Mouse (Mus musculus): ENCODE measurements around the gene Peli2.
A peak's percentile ranks its signal among the peaks of the same experiment; 100 is the strongest.
"Not testable (repeated sequence)": the region's sequence is repeated elsewhere in the genome, so short reads cannot be mapped to it uniquely, and the experiment has no call there.

Peli2 gene

DNA sequence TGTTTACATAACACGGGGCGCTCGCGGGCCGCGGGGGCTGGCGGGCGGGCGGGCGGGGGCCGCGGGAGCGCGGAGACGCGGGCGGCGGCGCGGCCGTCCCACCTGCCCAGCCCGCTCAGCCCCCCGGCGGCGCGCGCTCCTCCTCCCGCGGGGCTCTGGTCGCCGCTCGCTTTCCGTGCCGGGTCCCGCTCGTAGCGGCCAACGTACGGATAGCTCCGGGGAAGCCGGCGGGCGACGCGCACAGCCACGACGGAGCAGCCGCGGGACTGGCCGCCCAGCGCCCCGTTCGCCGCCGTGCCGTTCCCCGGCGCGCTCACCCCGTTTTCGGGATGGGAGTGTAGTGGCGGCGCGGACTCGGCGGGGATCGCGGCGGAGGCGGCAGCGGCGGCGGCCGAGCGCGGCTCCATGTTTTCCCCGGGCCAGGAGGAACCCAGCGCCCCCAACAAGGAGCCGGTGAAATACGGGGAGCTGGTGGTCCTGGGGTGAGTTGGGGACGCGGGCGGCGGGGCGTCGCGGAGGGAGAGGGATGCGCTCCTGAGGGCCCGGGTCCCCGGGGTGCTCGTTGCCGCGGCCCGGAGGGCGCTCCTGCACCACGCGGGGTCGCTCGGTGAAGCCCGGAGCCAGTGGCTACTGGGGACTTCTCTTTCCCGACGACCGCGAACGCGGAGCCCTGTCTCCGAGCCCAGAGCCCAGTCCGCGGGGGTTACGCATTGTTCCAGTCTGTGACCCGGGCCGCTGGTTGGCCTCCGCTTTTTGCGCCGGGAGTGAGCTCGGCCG is at the start of gene Peli2:
TSS of gene Peli2 (plus strand) at position 72 of the 777 bp plus-strand sequence.
- DNase-seq (ENCODE audit: low spot score in 2 of 2), result peak; percentile 29 to 41

DNA sequence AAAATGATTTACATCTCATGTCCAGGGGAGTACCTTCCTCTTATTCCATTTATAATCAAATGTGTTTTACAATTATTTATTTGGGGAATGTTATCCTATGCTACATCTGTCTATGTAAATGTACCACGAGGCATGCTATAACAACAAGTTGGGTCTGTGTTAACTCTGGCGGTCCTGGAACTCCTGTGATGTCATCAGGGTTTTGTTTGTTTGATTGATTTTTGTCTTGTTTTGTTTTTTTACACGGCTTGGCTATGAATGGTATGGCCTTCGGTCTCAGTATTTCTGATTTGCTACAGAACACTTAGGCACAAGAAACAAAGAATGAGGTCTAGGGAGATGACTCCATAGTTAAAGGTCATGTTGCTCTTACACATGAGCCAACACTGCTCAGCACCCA is 48.5 kb upstream of the Peli2 start:
- DNase-seq (ENCODE audit: low spot score in 2 of 2), result no peak

GRCm38 (mm10) chr14:48073247-48074161 is 47.1 kb upstream of the Peli2 start:
- DNase-seq (ENCODE audit: low spot score in 2 of 2), result no peak

DNA sequence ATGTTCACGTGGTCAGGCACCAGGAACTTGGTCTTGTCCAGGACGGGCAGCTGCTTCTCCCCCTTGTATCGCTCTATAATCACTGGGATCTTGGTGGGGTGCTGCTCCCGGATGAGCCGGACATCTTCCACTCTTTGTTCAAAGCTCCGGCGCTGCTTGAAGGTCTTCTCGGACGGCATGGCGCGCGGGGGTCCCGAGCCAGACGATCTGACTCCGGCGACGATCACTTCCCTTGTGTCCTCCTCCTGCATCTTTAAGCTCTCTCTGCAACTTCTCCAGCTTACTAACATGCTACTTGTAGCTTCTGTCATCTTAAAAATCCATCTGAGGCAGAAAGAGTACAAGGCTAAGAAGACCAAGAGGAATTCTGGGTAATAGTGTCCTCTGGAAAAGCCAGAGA is 41.0 kb upstream of the Peli2 start:
- not testable (repeated sequence) for DNase-seq (ENCODE audit: low spot score in 2 of 2)

GRCm38 (mm10) chr14:48083836-48084812 is 36.5 kb upstream of the Peli2 start:
- DNase-seq (ENCODE audit: low spot score in 2 of 2), result no peak

DNA sequence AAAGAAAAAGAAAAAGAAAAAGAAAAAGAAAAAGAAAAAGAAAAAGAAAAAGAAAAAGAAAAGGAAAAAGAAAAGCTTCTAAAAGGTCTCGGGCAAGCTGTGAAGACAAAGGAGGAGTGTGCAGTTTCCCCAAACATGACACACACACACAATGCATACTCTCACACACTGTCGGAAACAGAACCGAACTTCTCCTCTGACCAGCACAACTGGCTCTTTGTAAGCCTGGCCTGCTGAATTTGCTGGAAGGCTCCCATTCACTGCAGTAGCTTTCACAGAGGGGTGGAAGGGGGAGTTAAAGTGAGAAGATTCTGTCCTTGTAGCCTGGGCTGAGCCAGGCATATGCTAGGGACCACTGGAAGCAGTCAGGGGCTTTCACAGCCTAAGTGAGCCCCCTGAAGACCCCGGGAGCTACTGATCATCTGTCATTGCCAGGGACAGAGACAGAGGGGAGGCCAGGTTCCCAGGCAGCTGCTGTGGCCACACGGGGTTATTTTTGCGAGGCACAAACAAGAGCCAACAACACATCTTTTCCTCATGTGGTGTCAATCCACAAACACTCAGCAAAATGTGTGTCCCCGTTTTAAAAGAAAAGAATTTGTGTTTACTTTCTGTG is 33.8 kb upstream of the Peli2 start:
- no peak for DNase-seq (ENCODE audit: low spot score in 2 of 2)

DNA sequence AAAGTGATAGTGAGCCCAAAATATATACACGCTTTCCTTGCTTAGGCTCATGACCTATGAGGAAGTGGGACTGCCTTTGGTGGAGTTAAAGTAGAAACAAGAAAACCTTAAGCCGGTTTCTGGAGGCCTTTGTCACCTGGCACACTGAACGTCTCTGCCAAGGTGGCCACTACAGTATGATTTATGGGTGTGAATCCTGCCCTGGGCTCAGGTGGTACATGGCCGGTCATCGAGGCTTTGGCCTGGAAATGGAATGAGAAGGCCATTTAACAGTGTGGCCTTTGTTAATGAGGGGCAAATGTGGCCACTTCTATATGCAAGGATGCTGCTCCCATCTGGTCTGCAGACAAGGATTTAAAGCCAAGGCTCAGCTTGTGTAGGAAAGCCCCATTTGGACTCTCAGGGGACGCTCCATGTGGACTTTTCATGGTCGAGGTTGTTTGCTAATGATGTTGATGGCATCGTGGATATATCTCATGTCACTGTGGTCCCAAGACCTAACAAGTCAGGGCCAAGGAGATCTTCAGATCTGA is 33.3 kb upstream of the Peli2 start:
- no peak for DNase-seq (ENCODE audit: low spot score in 2 of 2)

DNA sequence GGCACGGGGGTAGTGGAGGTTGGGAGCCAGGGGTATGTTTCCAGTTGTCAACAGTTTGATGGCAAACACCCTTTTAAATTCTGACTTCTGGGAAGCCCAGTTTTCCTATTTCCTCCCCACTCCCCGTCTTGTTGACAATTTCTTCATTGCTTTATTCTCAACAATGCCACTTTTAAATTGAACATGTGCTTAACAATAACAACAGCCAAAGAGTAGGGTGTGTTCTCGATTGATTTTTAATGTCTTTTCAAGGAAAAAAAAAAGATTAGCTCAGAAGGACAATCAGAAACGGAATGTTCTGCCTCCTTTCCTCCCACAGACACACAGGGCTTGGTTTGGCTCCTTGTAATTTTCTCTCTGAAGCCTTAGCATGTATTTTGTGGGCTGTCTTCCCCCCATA is 30.2 kb upstream of the Peli2 start:
- DNase-seq (ENCODE audit: low spot score in 2 of 2), result no peak

- DNase-seq (ENCODE audit: low spot score in 2 of 2), result no peak
Observed at GRCm38 (mm10) chr14:48091160-48091559, 29.5 kb upstream of the Peli2 start.

DNA sequence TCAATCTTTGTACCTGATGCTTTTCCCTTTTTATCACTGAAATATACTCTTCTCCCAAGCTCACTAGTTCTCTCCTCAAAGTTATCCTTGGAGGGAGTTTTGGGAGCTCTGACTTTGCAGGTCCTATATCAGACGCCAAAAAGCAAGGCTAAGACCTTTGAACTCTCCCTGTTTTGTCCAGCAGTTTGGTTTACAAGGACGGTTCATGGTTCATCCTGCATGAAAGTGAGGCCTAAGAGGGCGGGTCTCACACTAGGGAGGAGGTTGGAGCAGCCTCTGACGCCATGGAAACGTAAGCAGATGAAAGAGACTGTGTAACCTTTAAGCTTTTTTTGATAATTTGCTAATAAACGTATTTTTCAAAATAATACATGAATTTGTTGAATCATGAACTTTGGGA is 22.4 kb upstream of the Peli2 start:
- no peak for DNase-seq (ENCODE audit: low spot score in 2 of 2)

DNA sequence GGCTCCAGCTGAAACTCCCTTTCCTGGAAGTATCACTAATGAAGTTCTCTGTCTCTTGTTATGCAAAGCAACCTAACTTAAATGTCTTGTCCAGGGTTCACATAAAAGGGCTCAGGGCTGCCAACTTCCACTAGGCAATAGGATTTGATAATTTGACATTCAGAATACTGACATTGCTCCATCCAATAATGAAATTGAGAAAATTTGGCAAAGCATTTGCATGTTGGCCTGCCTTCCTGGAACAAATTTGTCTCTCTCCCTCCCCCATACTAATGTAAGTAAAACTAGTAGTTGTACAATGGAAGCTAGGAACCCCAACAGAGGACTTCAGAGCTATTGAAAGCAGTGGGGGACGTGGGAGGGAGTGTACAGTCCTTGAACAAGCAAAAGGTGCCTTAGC is 21.3 kb upstream of the Peli2 start:
- DNase-seq (ENCODE audit: low spot score in 2 of 2), result no peak

DNA sequence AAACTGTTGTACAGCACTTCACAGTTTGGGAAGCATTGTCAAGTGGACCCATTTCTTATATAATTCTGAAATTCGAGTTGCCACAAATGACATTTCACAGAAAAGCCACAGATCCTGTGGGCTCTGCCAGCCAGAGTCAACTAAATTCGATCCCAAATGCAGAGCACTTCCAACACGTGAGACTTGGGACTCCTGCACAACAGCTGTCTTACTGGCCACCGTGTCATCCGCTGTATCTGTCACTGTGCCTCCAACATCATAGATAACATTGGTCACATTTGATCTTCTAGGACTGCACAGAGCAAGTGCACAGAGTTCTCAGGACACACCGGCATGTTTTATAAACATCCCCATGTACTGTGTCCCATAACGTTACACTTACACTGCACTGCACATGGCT is 14.2 kb upstream of the Peli2 start:
- DNase-seq (ENCODE audit: low spot score in 2 of 2), result no peak

GRCm38 (mm10) chr14:48117986-48118385 is 2.6 kb upstream of the Peli2 start:
- no peak for DNase-seq (ENCODE audit: low spot score in 2 of 2)

DNA sequence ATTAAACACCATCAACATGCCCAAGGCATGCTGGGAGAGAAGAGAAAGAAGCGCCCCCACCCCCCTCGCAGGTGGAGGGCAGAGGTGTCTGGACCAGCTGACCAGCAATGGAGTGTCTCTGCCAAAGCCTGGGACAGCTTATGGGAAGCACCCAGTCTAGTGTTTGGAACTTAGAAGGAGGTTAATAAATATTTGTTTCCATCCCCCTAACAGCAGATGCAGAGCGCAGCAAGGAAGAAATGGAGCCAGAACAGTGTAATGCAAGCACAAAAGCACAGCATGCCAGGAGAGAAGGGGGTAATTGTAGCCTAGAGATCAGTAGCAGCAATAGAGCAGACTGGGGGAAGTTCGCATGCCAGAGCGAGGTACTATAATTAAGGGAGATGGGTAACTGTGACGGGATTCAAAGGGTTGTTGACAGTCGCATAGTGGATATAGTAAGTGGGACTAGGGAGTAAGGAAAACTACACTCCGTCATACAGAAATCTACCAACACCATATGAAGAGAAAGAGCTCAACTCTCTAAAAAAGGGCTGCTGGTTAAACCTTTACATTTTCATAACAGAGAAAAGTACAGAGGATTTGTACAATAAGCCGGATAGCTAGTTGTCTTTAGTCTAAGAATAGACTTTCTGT is 1.5 kb upstream of the Peli2 start:
- no peak for DNase-seq (ENCODE audit: low spot score in 2 of 2)

- no peak for DNase-seq (ENCODE audit: low spot score in 2 of 2)
Observed at GRCm38 (mm10) chr14:48119648-48120270, 864 bp upstream of the Peli2 start.

DNA sequence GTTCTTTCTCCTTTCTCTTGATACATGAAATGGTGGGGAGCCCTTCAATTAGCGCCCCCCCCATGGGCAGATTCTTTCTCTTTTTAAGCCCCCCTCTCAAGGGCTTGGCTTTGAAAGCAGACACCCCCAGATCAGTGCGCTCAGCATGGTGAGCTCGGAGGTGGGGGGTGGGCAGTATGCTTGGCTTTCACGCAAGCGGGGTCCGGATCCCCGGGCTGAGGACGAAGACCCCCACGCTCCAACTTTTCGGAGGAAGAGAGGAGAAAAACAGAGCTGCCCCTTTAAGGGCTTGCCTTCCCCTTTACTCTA is 226 bp upstream of the Peli2 start:
- DNase-seq (ENCODE audit: low spot score in 2 of 2), result peak in 1 of 2 experiments; percentile 25

GRCm38 (mm10) chr14:48121529-48122517 is 1.2 kb downstream of the Peli2 start:
- DNase-seq (ENCODE audit: low spot score in 2 of 2), result no peak

DNA sequence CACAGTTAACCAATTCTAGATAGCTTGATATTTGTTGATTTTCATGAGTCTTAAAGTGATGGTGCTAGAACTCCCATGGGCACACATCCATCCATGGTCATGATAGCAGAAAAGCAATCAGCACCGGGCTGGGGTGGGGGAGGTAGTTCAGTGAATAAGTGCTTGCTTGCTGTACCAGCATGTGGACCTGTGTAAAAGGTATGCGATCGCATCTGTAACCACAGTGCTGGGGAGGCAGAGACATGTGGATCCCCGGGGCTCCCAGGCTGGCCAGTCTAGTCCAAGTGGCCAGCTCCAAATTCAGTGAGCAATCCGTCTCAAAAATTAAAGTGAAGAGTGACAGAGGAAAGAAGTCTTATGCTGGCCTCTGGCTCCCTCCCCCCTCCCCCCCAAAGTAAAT is 3.4 kb downstream of the Peli2 start:
- no peak for DNase-seq (ENCODE audit: low spot score in 2 of 2)

- no peak for DNase-seq (ENCODE audit: low spot score in 2 of 2)
Observed at GRCm38 (mm10) chr14:48124816-48125215, 4.2 kb downstream of the Peli2 start.

Measured in thymus, postnatal 10 days (tissue).